In the genomic region with DNA sequence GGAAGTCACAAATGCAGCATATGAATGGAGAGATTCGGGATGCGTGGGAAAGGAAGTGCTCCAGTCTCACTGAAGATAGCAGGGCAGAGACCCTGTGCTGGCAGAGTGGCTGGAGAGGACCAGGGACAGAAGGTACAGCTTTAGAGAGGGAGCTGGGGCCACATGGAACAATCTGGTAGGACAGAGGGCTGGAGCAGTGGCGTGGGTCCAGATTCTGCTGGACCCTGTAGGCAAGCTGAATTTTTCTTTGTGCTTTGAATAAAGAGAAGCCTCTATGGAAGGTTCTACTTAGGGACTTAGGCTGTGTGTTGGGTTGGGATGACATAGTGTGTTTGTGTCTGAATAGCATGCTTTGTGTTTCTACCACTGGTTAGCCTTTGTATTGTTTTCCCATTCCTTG, we compare ENCODE assay signal across 15 mouse cellular contexts. TPM values are rescaled to one million over a fixed set of nuclear protein-coding genes. Genes with fewer than 3 reads are reported as not detected.
DNase-seq lines count a peak whose midpoint lies in the region; ATAC-seq lines count a peak whose summit lies in the region.
"Had no signal": no experiment of that assay in that cellular context is flagged by ENCODE, and none has a peak within 500 bp of the region (broad histone marks: within the 10 kb centered on the region; RNA-seq: fewer than 3 reads in every experiment).

No protein-coding gene starts in this region.

- no peak for ATAC-seq in forebrain, embryonic 13.5 days
- ATAC-seq in forebrain, embryonic 11.5 days (replicated peaks; ENCODE audit: low FRiP score), result no peak
- no peak for ATAC-seq in neural tube, embryonic 12.5 days (ENCODE audit: low FRiP score, low read depth)
- no peak for ATAC-seq in stomach, embryonic 16.5 days (ENCODE audit: insufficient read depth, low FRiP score)
- ATAC-seq: intestine, embryonic 15.5 days had no signal

- WGBS in forebrain, embryonic 13.5 days, result 86% methylated on average over 3 of the region's 3 CpGs
- WGBS in forebrain, embryonic 11.5 days, result 86% methylated on average over 3 of the region's 3 CpGs
- WGBS in neural tube, embryonic 12.5 days, result 81% methylated on average over 3 of the region's 3 CpGs
- WGBS in stomach, embryonic 16.5 days, result 85% methylated on average over 3 of the region's 3 CpGs

- no peak overlapping the region for H3K9ac ChIP-seq in forebrain, embryonic 13.5 days
- no peak overlapping the region for H3K9ac ChIP-seq in forebrain, embryonic 11.5 days (ENCODE audit: low read length)
- no peak overlapping the region for H3K9ac ChIP-seq in neural tube, embryonic 12.5 days
- H3K9ac ChIP-seq in stomach, embryonic 16.5 days (ENCODE audit: low read length), result peak overlapping the region; percentile 16; the same call in 1 of the 2 replicates
- H3K9ac ChIP-seq: embryonic facial prominence, embryonic 15.5 days; intestine, embryonic 15.5 days had no signal

- H3K36me3 ChIP-seq in forebrain, embryonic 13.5 days (ENCODE audit: poor library complexity, severe bottlenecking), result no peaks in the 10 kb centered on the region
- no peaks in the 10 kb centered on the region for H3K36me3 ChIP-seq in forebrain, embryonic 11.5 days (ENCODE audit: control insufficient read depth, insufficient read depth, low read length)
- no peaks in the 10 kb centered on the region for H3K36me3 ChIP-seq in neural tube, embryonic 12.5 days
- H3K36me3 ChIP-seq in stomach, embryonic 16.5 days (ENCODE audit: control insufficient read depth, insufficient read depth, low read length), result no peaks in the 10 kb centered on the region
- H3K36me3 ChIP-seq: embryonic facial prominence, embryonic 15.5 days; intestine, embryonic 15.5 days had no signal

- H3K4me3 ChIP-seq in forebrain, embryonic 13.5 days, result no peak overlapping the region
- no peak overlapping the region for H3K4me3 ChIP-seq in forebrain, embryonic 11.5 days (ENCODE audit: low read depth, low read length)
- H3K4me3 ChIP-seq in neural tube, embryonic 12.5 days, result no peak overlapping the region
- H3K4me3 ChIP-seq in stomach, embryonic 16.5 days (replicated peaks; ENCODE audit: low read length), result no peak overlapping the region
- H3K4me3 ChIP-seq: intestine, embryonic 15.5 days had no signal

- no peaks in the 10 kb centered on the region for H3K27me3 ChIP-seq in forebrain, embryonic 13.5 days
- no peaks in the 10 kb centered on the region for H3K27me3 ChIP-seq in forebrain, embryonic 11.5 days (ENCODE audit: control insufficient read depth, insufficient read depth, low read length)
- no peaks in the 10 kb centered on the region for H3K27me3 ChIP-seq in neural tube, embryonic 12.5 days (replicated peaks)
- H3K27me3 ChIP-seq in stomach, embryonic 16.5 days (ENCODE audit: control insufficient read depth, insufficient read depth, low read length), result no peaks in the 10 kb centered on the region
- H3K27me3 ChIP-seq: embryonic facial prominence, embryonic 15.5 days; intestine, embryonic 15.5 days had no signal

- H3K4me1 ChIP-seq in forebrain, embryonic 13.5 days, result peaks cover 20% of the 10 kb centered on the region
- H3K4me1 ChIP-seq in forebrain, embryonic 11.5 days (replicated peaks; ENCODE audit: control insufficient read depth, insufficient read depth, low read length), result 0 out of 2 replicates have a peak, but pooled peaks cover 4% of the 10 kb centered on the region
- H3K4me1 ChIP-seq in neural tube, embryonic 12.5 days, result peaks cover 16% of the 10 kb centered on the region
- peaks cover 5% of the 10 kb centered on the region for H3K4me1 ChIP-seq in stomach, embryonic 16.5 days (ENCODE audit: control insufficient read depth, insufficient read depth, low read length)

- H3K4me2 ChIP-seq in forebrain, embryonic 13.5 days, result peak overlapping the region; percentile 74; the same call in 1 of the 2 replicates
- no peak overlapping the region for H3K4me2 ChIP-seq in forebrain, embryonic 11.5 days (ENCODE audit: low read depth, low read length, severe bottlenecking)
- 0 out of 2 replicates have a peak overlapping the region, but pooled peaks have one; percentile 75 for H3K4me2 ChIP-seq in neural tube, embryonic 12.5 days (replicated peaks)
- H3K4me2 ChIP-seq in stomach, embryonic 16.5 days (ENCODE audit: low read depth, low read length), result no peak overlapping the region
- H3K4me2 ChIP-seq: embryonic facial prominence, embryonic 15.5 days; intestine, embryonic 15.5 days had no signal

- intact Hi-C loops in left cerebral cortex, postnatal 36 days (cut with DNase I), result no loop called here

- no peaks in the 10 kb centered on the region for H3K9me3 ChIP-seq in forebrain, embryonic 13.5 days (replicated peaks)
- H3K9me3 ChIP-seq in forebrain, embryonic 11.5 days (ENCODE audit: control insufficient read depth, low read length), result no peaks in the 10 kb centered on the region
- no peaks in the 10 kb centered on the region for H3K9me3 ChIP-seq in neural tube, embryonic 12.5 days
- H3K9me3 ChIP-seq in stomach, embryonic 16.5 days (replicated peaks; ENCODE audit: control insufficient read depth, low read length), result no peaks in the 10 kb centered on the region
- H3K9me3 ChIP-seq: embryonic facial prominence, embryonic 15.5 days; intestine, embryonic 15.5 days had no signal

- H3K27ac ChIP-seq in forebrain, embryonic 13.5 days, result no peak overlapping the region
- H3K27ac ChIP-seq in forebrain, embryonic 11.5 days (ENCODE audit: low read depth, low read length), result no peak overlapping the region
- H3K27ac ChIP-seq in neural tube, embryonic 12.5 days, result no peak overlapping the region
- H3K27ac ChIP-seq in stomach, embryonic 16.5 days (ENCODE audit: low read length), result no peak overlapping the region
- H3K27ac ChIP-seq: embryonic facial prominence, embryonic 15.5 days; intestine, embryonic 15.5 days had no signal

- no peak for DNase-seq in forebrain, embryonic 11.5 days (ENCODE audit: low spot score)
- peak; percentile 8 to 9 for DNase-seq in left cerebral cortex, adult 18-20 months (ENCODE audit: low spot score in 2 of 2)
- no peak for DNase-seq in left cerebral cortex, postnatal 36 days (ENCODE audit: low spot score in 2 of 2)
- no peak for DNase-seq in neural tube, embryonic 10.5 days (ENCODE audit: extremely low spot score, low spot score)
- no peak for DNase-seq in retina, embryonic 14.5 days (ENCODE audit: low spot score)
- DNase-seq: cerebellum, postnatal 36 days; kidney, postnatal 14 days had no signal

RNA-seq across cellular contexts. Expression of gene Dis3l2, which starts 1.9 kb away (rescaled TPM):
- polyA plus RNA-seq in forebrain, embryonic 13.5 days (2015; fragmentation: Nextera tagmentation; extraction: Ambion mirVana), result 35.8 and 39.2 TPM in 2 replicates
- 40.5 and 40.6 TPM in 2 replicates for polyA plus RNA-seq in forebrain, embryonic 11.5 days (2014; fragmentation: Nextera tagmentation; extraction: Ambion mirVana)
- 10 to 100 TPM; 25.1 to 25.6 TPM for total RNA-seq in left cerebral cortex, adult 18-20 months (2021)
- total RNA-seq in left cerebral cortex, postnatal 36 days (2021), result 10 to 100 TPM; 27.2 to 28.4 TPM
- polyA plus RNA-seq in neural tube, embryonic 12.5 days (2016; fragmentation: Nextera tagmentation; extraction: Ambion mirVana), result 38.7 and 40.7 TPM in 2 replicates
- polyA plus RNA-seq in stomach, embryonic 16.5 days (2015; fragmentation: Nextera tagmentation; extraction: Ambion mirVana), result 22.1 and 22.8 TPM in 2 replicates

RNA-seq across cellular contexts. Expression of gene Nppc, which starts 35.1 kb away (rescaled TPM):
- 2.6 and 2.7 TPM in 2 replicates for polyA plus RNA-seq in forebrain, embryonic 13.5 days (2015; fragmentation: Nextera tagmentation; extraction: Ambion mirVana)
- 0.79 and 0.98 TPM in 2 replicates for polyA plus RNA-seq in forebrain, embryonic 11.5 days (2014; fragmentation: Nextera tagmentation; extraction: Ambion mirVana)
- 1 to 10 TPM; 8.0 to 8.8 TPM for total RNA-seq in left cerebral cortex, adult 18-20 months (2021)
- 10 to 100 TPM; 10.8 to 18.4 TPM for total RNA-seq in left cerebral cortex, postnatal 36 days (2021)
- polyA plus RNA-seq in neural tube, embryonic 12.5 days (2016; fragmentation: Nextera tagmentation; extraction: Ambion mirVana), result 12.6 and 13.8 TPM in 2 replicates
- polyA plus RNA-seq in stomach, embryonic 16.5 days (2015; fragmentation: Nextera tagmentation; extraction: Ambion mirVana), result 3.4 and 4.6 TPM in 2 replicates
- total RNA-seq: granulocyte monocyte progenitor cell, adult 5-6 weeks; monocyte, adult 5-6 weeks had no signal
- polyA plus RNA-seq: small intestine, adult 2 months had no signal

Comparison
In these comparisons a context has a peak if more than half of its experiments do, and no peak if none do; other contexts are left out.
1. H3K4me2 ChIP-seq: peak in forebrain, embryonic 13.5 days (single experiment) and neural tube, embryonic 12.5 days (single experiment); none in forebrain, embryonic 11.5 days (single experiment) and stomach, embryonic 16.5 days (single experiment).
2. DNase-seq: peak in left cerebral cortex, adult 18-20 months (2 of 2); none in forebrain, embryonic 11.5 days (single experiment), left cerebral cortex, postnatal 36 days (0 of 2), neural tube, embryonic 10.5 days (single experiment) and retina, embryonic 14.5 days (single experiment).